Mouse (Mus musculus): ENCODE measurements around the gene Mcm2.

DNA sequence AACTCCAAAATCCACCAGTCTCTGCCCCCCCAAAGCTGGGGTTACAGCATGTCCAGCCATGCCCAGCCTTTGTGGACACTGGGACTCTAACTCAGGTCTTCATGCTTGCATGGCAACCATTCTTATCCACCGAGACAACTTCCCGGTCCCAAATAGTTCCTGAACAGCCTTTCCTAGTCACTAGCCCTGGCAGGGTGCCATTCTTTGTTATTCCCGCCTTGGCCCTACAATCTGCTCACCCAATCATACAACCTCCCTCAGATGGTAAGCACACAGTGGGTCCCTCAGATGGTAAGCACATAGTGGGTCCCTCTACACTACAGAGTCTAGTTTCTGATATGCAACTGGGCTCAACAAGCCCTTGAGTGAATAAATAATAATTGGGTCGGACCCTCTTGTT lies 28.0 kb downstream of the Mcm2 start:
- TF ChIP-seq CTCF (IDR thresholded peaks at IDR 0.05; ENCODE audit: borderline replicate concordance, extremely low read depth, insufficient read depth, insufficient read length) (no peak), POLR2A (IDR thresholded peaks at IDR 0.05; ENCODE audit: borderline replicate concordance, extremely low read depth, insufficient read depth, insufficient read length, poor library complexity, severe bottlenecking) (no peak)

All from brain, embryonic 14.5 days (tissue).